Mouse (Mus musculus) CH12.LX (cell line): ENCODE data around the gene Wdr90. TPM values are rescaled to one million over a fixed set of nuclear protein-coding genes. Genes with fewer than 3 reads are reported as not detected.

Experiments used
- DNase-seq: peaks from one replicate; pipeline ENCODE4 v3.0.0-alpha.2; 2013; ENCODE audit errors: extremely low read depth
- H3K27ac ChIP-seq: 2 replicates; pipeline ENCODE4 v1.5.1; 2012; ENCODE audit warnings: low read depth, mild to moderate bottlenecking, control low read depth, moderate library complexity; ENCODE audit not compliant: insufficient read depth
- H3K27me3 ChIP-seq: replicated peaks from 2 replicates; pipeline ENCODE3; 2012; ENCODE audit warnings: inconsistent platforms
- H3K36me3 ChIP-seq, 2 experiments: replicated peaks in 1 of 2; 2 replicates each; pipeline versions ENCODE3 to v1.6.1; 2012; ENCODE audit warnings: inconsistent platforms in 1 of 2, low read length in 1 of 2, mild to moderate bottlenecking in 1 of 2, mixed read lengths in 1 of 2, moderate library complexity in 1 of 2; ENCODE audit not compliant: control insufficient read depth in 1 of 2, insufficient read depth in 1 of 2
- H3K4me1 ChIP-seq, 2 experiments: 2 replicates each; pipeline ENCODE4 v1.6.1; 2012; ENCODE audit warnings: inconsistent platforms in 1 of 2, moderate library complexity in 1 of 2; ENCODE audit not compliant: insufficient read depth in 2 of 2, control insufficient read depth in 1 of 2
- H3K4me2 ChIP-seq: 2 replicates; pipeline ENCODE4 v1.6.1; 2012; ENCODE audit warnings: low read depth, mild to moderate bottlenecking, control low read depth; ENCODE audit not compliant: poor library complexity, insufficient read depth, severe bottlenecking
- H3K4me3 ChIP-seq, 3 experiments: fragments of 150-350 bp in 1 of 3; sonication (generic) in 1 of 3; replicated peaks in 1 of 3; 2 replicates each; pipeline versions ENCODE3 to v1.5.1; 2011 to 2012; ENCODE audit warnings: low read depth in 2 of 3, low read length in 2 of 3, mild to moderate bottlenecking in 2 of 3, moderate library complexity in 2 of 3, control low read depth in 1 of 3, improper control_type of control experiment in 1 of 3, inconsistent platforms in 1 of 3, mixed read lengths in 1 of 3; ENCODE audit not compliant: poor library complexity in 1 of 3
- H3K79me2 ChIP-seq: replicated peaks from 2 replicates; pipeline ENCODE4 v1.6.1; 2012; ENCODE audit warnings: mild to moderate bottlenecking, moderate library complexity; ENCODE audit not compliant: control insufficient read depth, poor library complexity, insufficient read depth, severe bottlenecking; ENCODE audit errors: extremely low read depth
- H3K9ac ChIP-seq: 2 replicates; pipeline ENCODE4 v1.6.1; 2012; ENCODE audit warnings: low read depth, mild to moderate bottlenecking, control low read depth, moderate library complexity; ENCODE audit not compliant: insufficient read depth
- H3K9me3 ChIP-seq: replicated peaks from 2 replicates; pipeline ENCODE3; 2012; ENCODE audit warnings: low read length, inconsistent platforms, mixed read lengths
- CHD1 ChIP-seq: IDR thresholded peaks from 2 replicates; pipeline ENCODE4 v1.6.1; 2012; ENCODE audit warnings: low read depth, low read length, improper control_type of control experiment, inconsistent platforms
- CTCF ChIP-seq, 2 experiments: IDR thresholded peaks in 1 of 2; conservative IDR thresholded peaks in 1 of 2; 2 replicates each; pipeline ENCODE4 v1.5.1; 2011 to 2012; ENCODE audit warnings: low read depth in 2 of 2, low read length in 2 of 2, improper control_type of control experiment in 1 of 2, inconsistent platforms in 1 of 2, mild to moderate bottlenecking in 1 of 2, moderate library complexity in 1 of 2
- E2F4 ChIP-seq: IDR thresholded peaks from 2 replicates; pipeline ENCODE4 v1.6.1; 2011; ENCODE audit warnings: low read depth, low read length, improper control_type of control experiment; ENCODE audit not compliant: insufficient replicate concordance
- ELF1 ChIP-seq: IDR thresholded peaks from 2 replicates; pipeline ENCODE4 v1.6.1; 2014; ENCODE audit warnings: low read depth, mild to moderate bottlenecking, inconsistent platforms, low read length, improper control_type of control experiment
- EP300 ChIP-seq: IDR thresholded peaks from 2 replicates; pipeline ENCODE4 v1.6.1; 2011; ENCODE audit warnings: low read length, improper control_type of control experiment
- GABPA ChIP-seq: IDR thresholded peaks from 2 replicates; pipeline ENCODE4 v1.6.1; 2012; ENCODE audit warnings: low read depth, low read length, improper control_type of control experiment, inconsistent platforms; ENCODE audit not compliant: insufficient replicate concordance
- IRF4 ChIP-seq: IDR thresholded peaks from 2 replicates; pipeline ENCODE4 v1.6.1; 2014; ENCODE audit warnings: low read depth, mild to moderate bottlenecking, inconsistent platforms, low read length, improper control_type of control experiment
- JUN ChIP-seq: IDR thresholded peaks from 2 replicates; pipeline ENCODE4 v1.6.1; 2011; ENCODE audit warnings: low read depth, mild to moderate bottlenecking, low read length, improper control_type of control experiment, moderate library complexity; ENCODE audit not compliant: insufficient read depth
- JUND ChIP-seq: conservative IDR thresholded peaks from 2 replicates; pipeline ENCODE4 v1.6.1; 2011; ENCODE audit warnings: low read depth, low read length, improper control_type of control experiment
- KAT2A ChIP-seq: IDR thresholded peaks from 2 replicates; pipeline ENCODE4 v1.6.1; 2012; ENCODE audit warnings: low read length, improper control_type of control experiment, inconsistent platforms; ENCODE audit not compliant: insufficient replicate concordance
- MAFK ChIP-seq: IDR thresholded peaks from 2 replicates; pipeline ENCODE4 v1.6.1; 2011; ENCODE audit warnings: low read length, improper control_type of control experiment; ENCODE audit not compliant: insufficient replicate concordance
- MAX ChIP-seq: IDR thresholded peaks from 2 replicates; pipeline ENCODE4 v1.6.1; 2011; ENCODE audit warnings: low read length, improper control_type of control experiment
- MAZ ChIP-seq: IDR thresholded peaks from 2 replicates; pipeline ENCODE4 v1.6.1; 2012; ENCODE audit warnings: low read depth, mild to moderate bottlenecking, inconsistent platforms, low read length, improper control_type of control experiment, moderate library complexity
- MXI1 ChIP-seq: IDR thresholded peaks from 2 replicates; pipeline ENCODE4 v1.6.1; 2011; ENCODE audit warnings: mild to moderate bottlenecking, low read depth, low read length, improper control_type of control experiment
- MYC ChIP-seq: IDR thresholded peaks from 2 replicates; pipeline ENCODE4 v1.6.1; 2011; ENCODE audit warnings: low read depth, mild to moderate bottlenecking, improper control_type of control experiment, low read length
- NELFE ChIP-seq: IDR thresholded peaks from 2 replicates; pipeline ENCODE4 v1.6.1; 2011; ENCODE audit warnings: low read depth, low read length, improper control_type of control experiment
- PAX5 ChIP-seq: IDR thresholded peaks from 2 replicates; pipeline ENCODE4 v1.6.1; 2012; ENCODE audit warnings: low read length, inconsistent platforms, mixed read lengths
- POLR2A ChIP-seq: IDR thresholded peaks from 2 replicates; pipeline ENCODE4 v1.6.1; 2011; ENCODE audit warnings: low read depth, mild to moderate bottlenecking, improper control_type of control experiment, low read length
- RAD21 ChIP-seq: IDR thresholded peaks from 2 replicates; pipeline ENCODE4 v1.6.1; 2011; ENCODE audit warnings: low read depth, mild to moderate bottlenecking, low read length, improper control_type of control experiment, moderate library complexity
- RCOR1 ChIP-seq: conservative IDR thresholded peaks from 2 replicates; pipeline ENCODE4 v1.6.1; 2012; ENCODE audit warnings: low read depth, mild to moderate bottlenecking, inconsistent platforms, low read length, improper control_type of control experiment
- USF1 ChIP-seq: IDR thresholded peaks from 2 replicates; pipeline ENCODE4 v1.6.1; 2014; ENCODE audit warnings: low read depth, mild to moderate bottlenecking, inconsistent platforms, low read length, improper control_type of control experiment
- USF2 ChIP-seq: conservative IDR thresholded peaks from 2 replicates; pipeline ENCODE4 v1.6.1; 2011; ENCODE audit warnings: low read depth, low read length, improper control_type of control experiment
- ZNF384 ChIP-seq: IDR thresholded peaks from 2 replicates; pipeline ENCODE4 v1.6.1; 2012; ENCODE audit warnings: low read depth, low read length, improper control_type of control experiment, inconsistent platforms
- dilution Hi-C: fragments of 300-500 bp; cut with MboI; formaldehyde crosslinking; loops from 2 replicates; pipeline ENCODE4 v1.14.3; 2020; ENCODE audit warnings: low sequenced_read_pairs; ENCODE audit not compliant: extremely low pct_unique_long_range_greater_than_20kb, extremely low pct_ligation_motif_present
- in situ Hi-C: fragments of 300-500 bp; cut with MboI; formaldehyde crosslinking; loops from 3 replicates; pipeline ENCODE4 v1.14.3; 2019; ENCODE audit warnings: low sequenced_read_pairs, low pct_ligation_motif_present, low pct_unique_long_range_greater_than_20kb, mixed read lengths
- polyA plus RNA-seq: library from polyadenylated mRNA; unstranded; fragments of >175 nt; gene quantifications from 2 replicates; pipeline ENCODE4 v1.2.1, GENCODE M21; 2012; ENCODE audit warnings: low read depth; ENCODE audit not compliant: insufficient read length
- total RNA-seq, 2 experiments: library from RNA; depleted of rRNA; stranded (reverse); fragments of 300-350 nt in 1 of 2; fragments of >200 nt in 1 of 2; gene quantifications; 2 replicates each; pipeline ENCODE4 v1.2.3; 2012 to 2014

The Wdr90 gene
- total and polyA plus RNA-seq, 3 experiments, result 16.0 to 38.0 (median 23.8) TPM

DNA sequence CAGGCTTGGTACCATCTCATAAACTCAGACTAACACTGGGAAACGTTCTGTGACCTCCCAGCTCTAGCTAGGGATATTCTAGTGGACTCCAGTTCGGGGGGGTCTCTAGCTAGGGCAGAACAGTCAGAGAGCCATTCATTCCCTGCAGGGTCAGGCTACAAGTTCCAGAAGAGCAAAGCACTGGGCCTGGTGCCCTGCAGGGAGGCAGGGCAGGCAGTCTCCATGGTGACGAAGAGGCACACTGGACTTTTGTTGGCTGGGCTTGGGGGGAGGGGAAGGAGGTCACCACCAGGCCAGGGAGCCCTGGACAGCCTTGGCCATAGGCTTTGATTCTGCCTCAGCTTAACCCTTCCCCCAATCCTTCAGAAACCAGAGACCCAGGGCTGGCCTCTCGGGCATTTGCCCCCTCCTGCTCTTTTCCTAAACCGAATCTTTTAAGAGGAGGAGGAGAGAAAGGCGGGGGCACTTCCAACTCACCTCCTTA, 65.7 kb downstream of the Wdr90 start, which contains the start of gene AC134908.4:
Gene AC134908.4, minus strand, starts transcription at position 51 of the 484 bp plus-strand sequence.
- Histone ChIP-seq H3K27ac (no peak within 1 kb of the TSS), H3K4me3 (peak within 1 kb of the TSS; percentile 64 to 78 (median 67)), H3K9ac (peak within 1 kb of the TSS; percentile 81), H3K36me3 (peaks cover 0 to 11% of the 10 kb centered on the region in 2 experiments), H3K27me3 (peaks cover 20% of the 10 kb centered on the region), H3K79me2 (0 out of 2 replicates have a peak, but pooled peaks cover 3% of the 10 kb centered on the region), H3K4me2 (peak within 1 kb of the TSS; percentile 75), H3K9me3 (peaks cover 2% of the 10 kb centered on the region), H3K4me1 (peaks cover 14 to 32% of the 10 kb centered on the region in 2 experiments)
- DNase-seq, result no peak
- in situ Hi-C loops (loop anchor here (10.0 kb wide), 1 partner anchor 61 kb away; the partner anchor contains the start of gene Mslnl), dilution Hi-C loops (no loop called here)
- no peak for TF ChIP-seq CHD1
- TF ChIP-seq USF1, result no peak
- no peak for TF ChIP-seq E2F4
- no peak for TF ChIP-seq MAFK
- TF ChIP-seq GABPA, result no peak
- no peak for TF ChIP-seq CTCF (conservative IDR thresholded peaks at IDR 0.05 in 1 of 2, IDR thresholded peaks at IDR 0.05 in 1 of 2; ENCODE audit: low read depth in 2 of 2, low read length in 2 of 2)
- no peak for TF ChIP-seq IRF4

DNA sequence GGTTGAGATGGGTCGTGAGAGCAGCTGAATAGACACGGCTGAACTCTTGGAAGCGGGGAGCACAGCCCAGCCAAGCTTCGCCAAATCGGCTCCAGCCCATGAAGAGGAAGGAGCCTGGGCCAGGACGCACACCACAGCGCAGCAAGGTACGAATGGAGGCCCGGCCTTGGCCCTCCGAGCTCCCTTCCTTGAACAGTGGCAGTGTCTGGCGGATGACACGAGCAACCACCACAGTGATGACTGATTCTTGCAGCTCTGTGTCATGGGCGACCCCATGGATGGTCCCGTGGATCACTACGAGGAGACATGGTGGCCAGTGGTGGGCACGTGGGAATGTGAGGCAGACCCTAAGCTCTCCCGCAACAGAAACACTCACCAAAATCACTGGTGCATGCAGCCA, 66.3 kb downstream of the Wdr90 start:
- no peak overlapping the region for H3K9ac ChIP-seq
- peaks cover 2% of the 10 kb centered on the region for H3K9me3 ChIP-seq
- H3K4me1 ChIP-seq, result peaks cover 14 to 35% of the 10 kb centered on the region in 2 experiments
- H3K4me3 ChIP-seq, result no peak overlapping the region
- 0 out of 2 replicates have a peak, but pooled peaks cover 3% of the 10 kb centered on the region for H3K79me2 ChIP-seq
- in situ Hi-C loops (loop anchor here (10.0 kb wide), 1 partner anchor 60 kb away; the partner anchor contains the start of gene Mslnl), dilution Hi-C loops (no loop called here)
- no peak overlapping the region for H3K27ac ChIP-seq
- H3K4me2 ChIP-seq, result no peak overlapping the region
- no peak for TF ChIP-seq USF2
- TF ChIP-seq MAZ, result no peak
- TF ChIP-seq POLR2A, result no peak
- TF ChIP-seq ZNF384, result no peak
- no peak for TF ChIP-seq IRF4
- no peak for TF ChIP-seq MXI1
- no peak for TF ChIP-seq ELF1
- TF ChIP-seq CHD1, result no peak
- no peak for TF ChIP-seq RAD21
- no peak for TF ChIP-seq JUND
- TF ChIP-seq KAT2A, result no peak
- no peak for TF ChIP-seq RCOR1
- no peak for TF ChIP-seq MYC
- no peak for TF ChIP-seq EP300
- TF ChIP-seq NELFE, result no peak
- TF ChIP-seq JUN, result no peak
- TF ChIP-seq PAX5, result no peak
- no peak for TF ChIP-seq MAX
- H3K36me3 ChIP-seq, result peaks cover 0 to 15% of the 10 kb centered on the region in 2 experiments
- no peak for DNase-seq
- H3K27me3 ChIP-seq, result peaks cover 17% of the 10 kb centered on the region
